Mouse (Mus musculus) erythroblast, embryonic 14.5 days (primary cell): ENCODE results near the gene Arhgap5.

ENCODE experiments used
- GATA1 ChIP-seq: IDR thresholded peaks from 2 replicates; pipeline ENCODE4 v1.6.1; 2012; ENCODE audit warnings: low read length, inconsistent platforms, mixed read lengths
- TAL1 ChIP-seq: IDR thresholded peaks from 3 replicates; pipeline ENCODE4 v1.6.1; 2012; ENCODE audit warnings: low read length, inconsistent platforms, mixed read lengths

DNA sequence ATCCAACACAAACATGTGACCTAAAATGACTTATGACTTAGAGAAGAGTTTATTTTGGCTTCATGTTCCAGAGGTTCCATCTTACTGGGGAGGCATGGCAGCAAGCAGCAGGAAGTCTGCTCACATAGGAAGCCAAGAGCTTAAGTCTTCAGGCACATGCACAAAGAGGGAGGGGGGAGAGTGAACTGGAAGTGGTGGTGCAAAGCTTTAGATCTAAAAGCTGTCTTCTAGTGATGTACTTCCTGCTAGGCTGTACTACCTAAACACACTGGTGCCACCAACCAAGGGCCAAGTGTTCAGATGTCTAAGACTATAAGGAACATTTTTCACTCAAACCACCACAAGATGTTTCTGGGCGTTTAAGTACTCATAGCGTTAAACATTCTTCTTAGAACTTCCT is 48.3 kb downstream of the Arhgap5 start:
- TF ChIP-seq GATA1 (no peak), TAL1 (no peak)
